Mouse (Mus musculus) liver, embryonic 15.5 days (tissue): ENCODE results near the gene Crabp2. TPM values are rescaled to one million over a fixed set of nuclear protein-coding genes. Genes with fewer than 3 reads are reported as not detected.
A peak's percentile ranks its signal among the peaks of the same experiment; 100 is the strongest.

Experiments
- ATAC-seq: fragments of 200-750 bp; cut with Nextera tagmentation; 2 replicates; pipeline ENCODE4 v1.8.0; 2017; ENCODE audit warnings: moderate number of reproducible peaks, mild to moderate bottlenecking, moderate library complexity; ENCODE audit not compliant: insufficient read depth
- H3K27ac ChIP-seq: fragments of 300-500 bp; sonication (generic); replicated peaks from 2 replicates; pipeline ENCODE4 v1.5.1; 2015; ENCODE audit warnings: mild to moderate bottlenecking, inconsistent platforms
- H3K27me3 ChIP-seq: fragments of 300-500 bp; sonication (generic); 2 replicates; pipeline ENCODE4 v1.6.1; 2015; ENCODE audit warnings: mild to moderate bottlenecking, inconsistent platforms
- H3K36me3 ChIP-seq: fragments of 300-500 bp; sonication (generic); replicated peaks from 2 replicates; pipeline ENCODE4 v1.6.1; 2015; ENCODE audit warnings: moderate library complexity, mild to moderate bottlenecking, inconsistent platforms
- H3K4me1 ChIP-seq: fragments of 300-500 bp; sonication (generic); replicated peaks from 2 replicates; pipeline ENCODE4 v1.6.1; 2015; ENCODE audit warnings: inconsistent platforms
- H3K4me2 ChIP-seq: fragments of 300-500 bp; sonication (generic); 2 replicates; pipeline ENCODE4 v1.6.1; 2015; ENCODE audit warnings: moderate library complexity, mild to moderate bottlenecking, inconsistent platforms
- H3K4me3 ChIP-seq: fragments of 300-500 bp; sonication (generic); replicated peaks from 2 replicates; pipeline ENCODE4 v1.5.1; 2015; ENCODE audit warnings: mild to moderate bottlenecking, inconsistent platforms
- H3K9ac ChIP-seq: fragments of 300-500 bp; sonication (generic); 2 replicates; pipeline ENCODE4 v1.6.1; 2015; ENCODE audit warnings: moderate library complexity, mild to moderate bottlenecking, inconsistent platforms
- H3K9me3 ChIP-seq: fragments of 300-500 bp; sonication (generic); replicated peaks from 2 replicates; pipeline ENCODE4 v1.6.1; 2016; ENCODE audit warnings: inconsistent platforms
- WGBS: fragments of 180-500 bp; shearing (Covaris S2); methylation state at CpG from one replicate; pipeline ENCODE4 v1.1.7; 2015; ENCODE audit warnings: mixed read lengths; ENCODE audit not compliant: insufficient replicate concordance; 5-methylcytosine and 5-hydroxymethylcytosine counted together
- polyA plus RNA-seq: library from polyadenylated mRNA; unstranded; fragments of >200 nt; fragmentation: Nextera tagmentation; extraction: Ambion mirVana; gene quantifications from 2 replicates; pipeline ENCODE4 v1.2.1, GENCODE M21; 2015

Gene Crabp2
- polyA plus RNA-seq, 1 experiment from 2014 or later = 0.31 TPM

DNA sequence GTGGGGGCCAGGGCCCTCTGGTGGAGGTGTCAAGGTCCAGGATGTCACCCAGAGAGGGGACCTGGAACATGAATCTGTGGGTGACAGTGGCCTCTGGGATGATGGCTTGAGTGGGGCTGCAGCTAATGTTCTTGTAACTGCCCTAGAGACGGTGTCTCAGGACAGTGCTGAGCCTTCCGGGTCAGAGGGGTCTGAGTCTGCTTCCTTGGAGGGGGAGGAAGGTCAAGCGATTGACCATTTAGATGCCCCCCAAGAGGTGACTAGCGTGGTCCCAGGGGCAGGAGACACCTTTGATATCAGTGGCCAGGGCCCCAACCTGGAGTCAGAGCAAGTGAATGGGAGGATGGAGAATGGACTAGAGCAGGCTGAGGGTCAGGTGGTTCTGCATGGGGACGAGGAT, 31.0 kb downstream of the Crabp2 start:
- WGBS = 71% methylated on average over 5 of the region's 5 CpGs
- Histone ChIP-seq H3K9ac (no peak overlapping the region), H3K4me2 (no peak overlapping the region), H3K9me3 (no peaks in the 10 kb centered on the region), H3K4me3 (no peak overlapping the region), H3K4me1 (peaks cover 25% of the 10 kb centered on the region), H3K27ac (no peak overlapping the region), H3K27me3 (peaks cover 50% of the 10 kb centered on the region), H3K36me3 (no peaks in the 10 kb centered on the region)
- ATAC-seq = no peak

DNA sequence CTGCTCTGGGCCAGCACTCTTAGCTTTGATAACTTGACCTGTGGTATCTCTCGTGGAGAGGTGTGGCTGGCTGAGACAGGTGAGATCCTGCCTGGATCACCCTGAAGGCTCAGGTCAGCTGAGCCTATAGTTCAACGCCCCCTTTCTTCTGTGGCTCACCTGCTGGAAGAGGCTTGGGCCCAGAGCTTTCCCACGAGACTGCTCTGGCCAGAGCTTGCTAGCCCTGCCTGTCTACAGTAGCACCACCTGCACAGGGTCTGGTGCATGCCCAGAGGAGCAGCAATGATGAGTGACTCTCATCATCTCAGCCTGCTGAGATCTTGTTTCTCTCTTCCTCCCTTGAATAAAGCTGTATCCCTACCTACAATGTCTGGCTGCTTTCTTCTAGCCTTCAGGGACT, 31.6 kb downstream of the Crabp2 start:
- ATAC-seq = no peak
- WGBS = 44% methylated on average over 3 of the region's 3 CpGs
- peaks cover 48% of the 10 kb centered on the region for H3K27me3 ChIP-seq

GRCm38 (mm10) chr3:87980728-87981127, 32.3 kb downstream of the Crabp2 start:
- H3K4me1 ChIP-seq = peaks cover 29% of the 10 kb centered on the region
- WGBS = 75% methylated on average over 5 of the region's 5 CpGs
- no peaks in the 10 kb centered on the region for H3K36me3 ChIP-seq
- H3K4me2 ChIP-seq = no peak overlapping the region
- H3K4me3 ChIP-seq = no peak overlapping the region
- no peaks in the 10 kb centered on the region for H3K9me3 ChIP-seq
- H3K27me3 ChIP-seq = peaks cover 47% of the 10 kb centered on the region
- no peak overlapping the region for H3K9ac ChIP-seq
- H3K27ac ChIP-seq = no peak overlapping the region
- ATAC-seq = no peak

More for the DNA sequence above, 31.6 kb downstream of the Crabp2 start:
- Histone ChIP-seq H3K4me1 (peaks cover 25% of the 10 kb centered on the region), H3K9ac (no peak overlapping the region), H3K36me3 (no peaks in the 10 kb centered on the region), H3K27ac (no peak overlapping the region), H3K4me3 (no peak overlapping the region), H3K9me3 (no peaks in the 10 kb centered on the region), H3K4me2 (no peak overlapping the region)

GRCm38 (mm10) chr3:87981214-87981760, 32.8 kb downstream of the Crabp2 start:
- no peak overlapping the region for H3K9ac ChIP-seq
- peaks cover 30% of the 10 kb centered on the region for H3K4me1 ChIP-seq
- no peaks in the 10 kb centered on the region for H3K9me3 ChIP-seq
- H3K27ac ChIP-seq = no peak overlapping the region
- 61% methylated on average over 6 of the region's 6 CpGs for WGBS
- H3K4me2 ChIP-seq = no peak overlapping the region
- ATAC-seq = no peak
- H3K4me3 ChIP-seq = no peak overlapping the region
- H3K36me3 ChIP-seq = no peaks in the 10 kb centered on the region
- H3K27me3 ChIP-seq = peaks cover 47% of the 10 kb centered on the region

GRCm38 (mm10) chr3:87981894-87982835, 33.7 kb downstream of the Crabp2 start:
- Histone ChIP-seq H3K27me3 (peaks cover 44% of the 10 kb centered on the region), H3K4me2 (peak overlapping the region; percentile 36), H3K4me1 (peaks cover 39% of the 10 kb centered on the region), H3K27ac (peak overlapping the region; percentile 72), H3K9me3 (no peaks in the 10 kb centered on the region), H3K36me3 (no peaks in the 10 kb centered on the region), H3K9ac (no peak overlapping the region), H3K4me3 (no peak overlapping the region)
- WGBS = 27% methylated on average over 12 of the region's 12 CpGs
- ATAC-seq = peak; percentile 3; the same call in 1 of the 2 replicates

DNA sequence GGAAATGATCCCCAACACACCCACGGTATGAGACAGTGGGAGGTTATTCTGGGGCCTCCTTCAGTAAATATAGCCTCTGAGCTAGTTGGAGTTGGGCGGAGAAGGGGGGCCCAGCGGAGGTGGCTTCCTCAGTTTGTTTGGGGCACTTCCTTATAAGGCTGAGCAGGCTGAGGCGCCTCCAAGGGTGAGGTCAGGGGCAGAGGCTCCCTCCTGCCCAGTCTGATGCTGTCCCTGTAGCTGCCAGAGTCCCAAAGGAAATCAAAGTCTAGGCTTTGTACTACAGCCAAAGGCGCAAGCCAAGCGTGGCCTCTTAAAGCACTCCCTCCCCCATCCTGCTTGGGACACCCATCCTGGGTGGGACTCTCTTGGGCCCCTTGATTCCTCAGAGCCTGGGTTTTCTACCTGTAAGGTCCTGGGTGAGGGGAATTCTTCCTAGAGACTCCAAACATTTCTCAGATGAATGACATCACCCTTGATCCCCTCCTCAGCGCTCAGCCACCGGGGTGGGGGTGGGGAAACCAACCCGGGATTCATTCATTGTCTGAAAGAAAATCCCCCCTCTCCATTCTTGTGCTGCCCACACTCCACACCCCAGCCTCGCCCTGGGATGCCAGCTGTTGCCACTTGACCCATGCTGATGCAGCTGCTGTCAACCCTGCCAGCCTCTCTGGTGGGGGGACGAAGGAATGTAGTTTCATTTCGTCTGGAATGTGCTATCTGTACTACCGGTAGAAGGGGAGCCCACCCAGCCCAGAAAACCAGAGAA, 34.6 kb downstream of the Crabp2 start:
- Histone ChIP-seq H3K4me1 (peaks cover 48% of the 10 kb centered on the region), H3K9me3 (no peaks in the 10 kb centered on the region), H3K4me3 (no peak overlapping the region), H3K4me2 (peak overlapping the region; percentile 36), H3K27ac (peak overlapping the region; percentile 72), H3K27me3 (peaks cover 46% of the 10 kb centered on the region), H3K9ac (no peak overlapping the region), H3K36me3 (no peaks in the 10 kb centered on the region)
- 8% methylated on average over 13 of the region's 13 CpGs for WGBS
- ATAC-seq = peak; percentile 49

- no peak for ATAC-seq
- Histone ChIP-seq H3K36me3 (no peaks in the 10 kb centered on the region), H3K9me3 (no peaks in the 10 kb centered on the region), H3K27me3 (peaks cover 46% of the 10 kb centered on the region), H3K27ac (peak overlapping the region; percentile 72; the same call in 1 of the 2 replicates), H3K4me2 (peak overlapping the region; percentile 36; the same call in 1 of the 2 replicates), H3K4me3 (no peak overlapping the region), H3K4me1 (peaks cover 53% of the 10 kb centered on the region), H3K9ac (no peak overlapping the region)
- WGBS = 58% methylated on average over 6 of the region's 6 CpGs
Observed at GRCm38 (mm10) chr3:87983627-87984026, 35.2 kb downstream of the Crabp2 start.

- no peak overlapping the region for H3K4me2 ChIP-seq
- no peak for ATAC-seq
- peak overlapping the region; percentile 72; the same call in 1 of the 2 replicates for H3K27ac ChIP-seq
- 38% methylated on average over 3 of the region's 3 CpGs for WGBS
- H3K4me1 ChIP-seq = peaks cover 53% of the 10 kb centered on the region
- no peaks in the 10 kb centered on the region for H3K36me3 ChIP-seq
- H3K4me3 ChIP-seq = no peak overlapping the region
- H3K9ac ChIP-seq = no peak overlapping the region
- H3K27me3 ChIP-seq = peaks cover 46% of the 10 kb centered on the region
- no peaks in the 10 kb centered on the region for H3K9me3 ChIP-seq
Observed at GRCm38 (mm10) chr3:87984094-87984493, 35.6 kb downstream of the Crabp2 start.

DNA sequence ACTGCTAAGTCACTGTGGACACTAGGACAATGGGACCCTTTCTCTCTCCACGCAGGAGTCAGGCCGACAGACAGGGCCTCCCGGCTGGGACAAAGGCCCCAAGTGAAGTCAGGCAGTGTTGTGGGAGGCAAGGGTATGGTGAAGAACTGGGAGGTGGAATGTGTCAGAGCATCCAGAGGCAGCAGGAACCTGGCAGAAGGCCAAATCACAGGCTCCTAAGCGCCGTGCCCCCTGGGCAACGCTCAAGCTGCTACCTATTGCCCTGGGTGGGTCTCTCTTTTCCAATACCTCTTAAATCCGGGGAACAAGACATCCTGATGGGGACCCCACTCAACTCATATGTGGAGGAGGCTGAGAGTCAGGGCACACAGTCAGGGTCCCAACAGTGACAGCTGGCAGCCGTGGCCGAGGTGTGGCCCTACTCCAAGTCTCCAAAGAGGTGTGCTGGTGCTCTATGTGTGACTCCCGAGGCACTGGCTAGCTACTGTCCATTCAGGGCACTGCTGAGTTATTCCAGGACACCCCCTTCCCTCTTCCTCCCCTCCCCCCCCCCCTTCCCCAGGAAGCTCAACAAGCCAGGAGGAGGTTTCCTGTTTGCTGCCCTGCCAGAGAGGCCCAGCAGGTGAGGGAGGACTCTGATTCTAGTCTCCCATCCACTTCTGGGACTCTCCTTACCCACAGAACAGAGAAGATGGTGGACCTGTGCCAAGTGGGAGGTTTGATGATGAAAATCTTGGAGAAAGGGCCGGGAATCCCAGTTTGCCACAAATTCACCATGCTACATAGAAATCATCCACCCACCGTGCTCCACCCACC, 37.2 kb downstream of the Crabp2 start:
- no peak overlapping the region for H3K4me2 ChIP-seq
- no peak overlapping the region for H3K9ac ChIP-seq
- H3K9me3 ChIP-seq = no peaks in the 10 kb centered on the region
- 56% methylated on average over 12 of the region's 12 CpGs for WGBS
- H3K27me3 ChIP-seq = peaks cover 61% of the 10 kb centered on the region
- no peak overlapping the region for H3K4me3 ChIP-seq
- no peak for ATAC-seq
- peaks cover 53% of the 10 kb centered on the region for H3K4me1 ChIP-seq
- H3K27ac ChIP-seq = no peak overlapping the region
- no peaks in the 10 kb centered on the region for H3K36me3 ChIP-seq

DNA sequence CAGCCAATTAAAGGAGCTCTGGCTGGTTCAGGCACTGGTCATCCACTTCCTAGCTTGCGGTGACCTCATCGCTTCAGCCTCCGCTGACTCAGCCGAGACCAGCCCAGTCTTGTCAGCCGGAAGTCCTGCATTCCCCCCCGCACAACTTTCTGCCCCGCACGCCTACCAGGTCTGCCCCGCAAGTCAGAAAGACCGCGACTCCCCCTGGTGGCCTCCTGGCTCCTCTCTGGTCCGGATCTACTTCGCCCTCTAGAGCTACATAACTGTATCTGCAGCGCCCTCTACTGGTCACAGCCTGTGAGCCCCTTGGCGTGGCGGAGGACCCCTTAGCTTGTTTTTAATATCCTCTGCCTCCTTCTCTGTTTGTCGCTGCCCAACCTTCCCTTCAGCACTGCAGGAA, 38.4 kb downstream of the Crabp2 start:
- Histone ChIP-seq H3K4me1 (peaks cover 51% of the 10 kb centered on the region), H3K4me2 (peak overlapping the region; percentile 62), H3K9me3 (no peaks in the 10 kb centered on the region), H3K36me3 (no peaks in the 10 kb centered on the region), H3K27me3 (peaks cover 73% of the 10 kb centered on the region), H3K27ac (no peak overlapping the region), H3K9ac (no peak overlapping the region), H3K4me3 (peak overlapping the region; percentile 33)
- 0% methylated on average over 17 of the region's 17 CpGs for WGBS
- ATAC-seq = peak; percentile 56
